Mouse (Mus musculus) C2C12 (cell line): ENCODE measurements around the gene Slc28a2. TPM values are rescaled to one million over a fixed set of nuclear protein-coding genes. Genes with fewer than 3 reads are reported as not detected.
"Not testable (repeated sequence)": the region's sequence is repeated elsewhere in the genome, so short reads cannot be mapped to it uniquely, and the experiment has no call there.

ENCODE experiments used
- H3K27me3 ChIP-seq: one replicate; pipeline ENCODE4 v1.6.1; 2011; ENCODE audit not compliant: control insufficient read depth, insufficient read depth, insufficient read length
- H3K36me3 ChIP-seq: one replicate; pipeline ENCODE4 v1.6.1; 2011; ENCODE audit not compliant: control insufficient read depth, insufficient read depth
- H3K4me3 ChIP-seq: one replicate; pipeline ENCODE4 v1.5.1; 2011; ENCODE audit warnings: mild to moderate bottlenecking, control low read depth; ENCODE audit not compliant: poor library complexity, insufficient read depth, severe bottlenecking
- H3K79me2 ChIP-seq: one replicate; pipeline ENCODE4 v1.6.1; 2011; ENCODE audit not compliant: control insufficient read depth, insufficient read depth
- H3K79me3 ChIP-seq: one replicate; pipeline ENCODE4 v1.6.1; 2011; ENCODE audit warnings: low read depth, control low read depth
- H3ac ChIP-seq: one replicate; pipeline ENCODE3; 2011; ENCODE audit warnings: low read depth; ENCODE audit not compliant: control insufficient read depth, insufficient read length
- CEBPB ChIP-seq: IDR thresholded peaks from one replicate; pipeline ENCODE4 v1.6.1; 2011; ENCODE audit warnings: low read depth, mild to moderate bottlenecking, control low read depth, moderate library complexity
- CTCF ChIP-seq: IDR thresholded peaks from one replicate; pipeline ENCODE4 v1.5.1; 2011; ENCODE audit not compliant: control insufficient read depth, insufficient read depth, insufficient read length
- FOSL1 ChIP-seq: IDR thresholded peaks from one replicate; pipeline ENCODE4 v1.8.0; 2011; ENCODE audit warnings: mild to moderate bottlenecking, low read length; ENCODE audit not compliant: poor library complexity, insufficient read depth, severe bottlenecking
- MAX ChIP-seq: IDR thresholded peaks from one replicate; pipeline ENCODE4 v1.6.1; 2011; ENCODE audit warnings: mild to moderate bottlenecking, control low read depth
- MYOD1 ChIP-seq: IDR thresholded peaks from one replicate; pipeline ENCODE4 v1.6.1; 2011; ENCODE audit warnings: low read depth; ENCODE audit not compliant: control insufficient read depth, insufficient read length
- MYOG ChIP-seq: IDR thresholded peaks from one replicate; pipeline ENCODE4 v1.6.1; 2011; ENCODE audit not compliant: control insufficient read depth, insufficient read length; ENCODE audit errors: extremely low read depth
- USF1 ChIP-seq: IDR thresholded peaks from one replicate; pipeline ENCODE4 v1.6.1; 2011; ENCODE audit warnings: low read depth, mild to moderate bottlenecking, control low read depth, moderate library complexity
- polyA plus RNA-seq: library from polyadenylated mRNA; unstranded; fragments of >200 nt; fragmentation: generic; extraction: Trizol; gene quantifications from one replicate; pipeline ENCODE4 v1.2.1, GENCODE M21; 2012; ENCODE audit warnings: missing spikeins

Gene Slc28a2
- polyA plus RNA-seq, 1 experiment, result 0.01 TPM

DNA sequence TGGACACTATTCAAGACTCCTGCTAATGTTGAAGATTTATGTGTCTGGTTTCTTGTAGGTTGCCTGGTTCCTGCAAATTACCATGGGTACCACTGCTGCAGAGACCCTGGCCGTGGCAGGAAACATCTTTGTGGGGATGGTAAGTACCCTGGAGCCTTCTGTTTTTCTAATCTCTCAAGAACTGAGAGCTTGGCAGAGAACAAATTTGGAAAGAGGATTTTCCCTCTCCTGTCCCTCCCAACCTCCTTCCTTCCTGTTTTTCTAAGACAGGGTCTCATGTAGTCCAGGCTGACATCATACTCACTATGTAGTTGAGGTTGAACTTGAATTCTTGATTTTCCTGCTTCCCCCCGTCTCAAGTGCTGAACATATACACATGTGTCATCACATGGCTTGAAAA is 26.1 kb downstream of the Slc28a2 start:
- H3K36me3 ChIP-seq, result no peaks in the 10 kb centered on the region
- no peaks in the 10 kb centered on the region for H3K79me3 ChIP-seq
- H3ac ChIP-seq, result no peak overlapping the region
- no peaks in the 10 kb centered on the region for H3K79me2 ChIP-seq
- no peak for TF ChIP-seq FOSL1
- TF ChIP-seq CTCF, result no peak
- no peak for TF ChIP-seq MYOD1
- no peak for TF ChIP-seq USF1
- TF ChIP-seq MYOG, result no peak
- TF ChIP-seq CEBPB, result no peak
- no peak for TF ChIP-seq MAX
- no peak overlapping the region for H3K4me3 ChIP-seq
- H3K27me3 ChIP-seq, result no peaks in the 10 kb centered on the region

DNA sequence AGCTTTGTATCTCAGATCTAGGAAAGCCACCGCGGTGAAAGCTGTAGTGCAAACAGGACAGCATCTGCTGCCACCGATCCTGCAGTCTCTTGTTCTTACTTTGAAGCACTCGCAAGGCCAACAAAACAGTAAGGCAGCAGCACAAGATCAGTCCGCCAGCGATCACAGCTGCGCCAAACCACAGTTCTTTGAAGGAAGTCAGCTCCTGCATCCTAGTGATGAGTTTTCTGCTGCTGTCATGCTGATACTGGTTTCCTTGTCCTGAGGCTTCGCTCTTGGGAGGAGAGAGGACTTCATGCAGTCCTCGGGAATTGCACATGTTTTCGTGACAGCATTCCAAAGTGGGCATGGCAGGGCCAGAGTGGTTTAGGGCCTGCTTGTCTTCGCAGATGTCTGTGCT is 40.6 kb downstream of the Slc28a2 start:
- H3K79me3 ChIP-seq, result no peaks in the 10 kb centered on the region
- H3K36me3 ChIP-seq, result no peaks in the 10 kb centered on the region
- TF ChIP-seq MYOD1, result no peak
- no peak for TF ChIP-seq CEBPB
- TF ChIP-seq USF1, result no peak
- no peak for TF ChIP-seq FOSL1
- TF ChIP-seq MAX, result no peak
- TF ChIP-seq MYOG, result no peak
- H3ac ChIP-seq, result no peak overlapping the region
- no peak overlapping the region for H3K4me3 ChIP-seq
- H3K79me2 ChIP-seq, result no peaks in the 10 kb centered on the region
- no peaks in the 10 kb centered on the region for H3K27me3 ChIP-seq

DNA sequence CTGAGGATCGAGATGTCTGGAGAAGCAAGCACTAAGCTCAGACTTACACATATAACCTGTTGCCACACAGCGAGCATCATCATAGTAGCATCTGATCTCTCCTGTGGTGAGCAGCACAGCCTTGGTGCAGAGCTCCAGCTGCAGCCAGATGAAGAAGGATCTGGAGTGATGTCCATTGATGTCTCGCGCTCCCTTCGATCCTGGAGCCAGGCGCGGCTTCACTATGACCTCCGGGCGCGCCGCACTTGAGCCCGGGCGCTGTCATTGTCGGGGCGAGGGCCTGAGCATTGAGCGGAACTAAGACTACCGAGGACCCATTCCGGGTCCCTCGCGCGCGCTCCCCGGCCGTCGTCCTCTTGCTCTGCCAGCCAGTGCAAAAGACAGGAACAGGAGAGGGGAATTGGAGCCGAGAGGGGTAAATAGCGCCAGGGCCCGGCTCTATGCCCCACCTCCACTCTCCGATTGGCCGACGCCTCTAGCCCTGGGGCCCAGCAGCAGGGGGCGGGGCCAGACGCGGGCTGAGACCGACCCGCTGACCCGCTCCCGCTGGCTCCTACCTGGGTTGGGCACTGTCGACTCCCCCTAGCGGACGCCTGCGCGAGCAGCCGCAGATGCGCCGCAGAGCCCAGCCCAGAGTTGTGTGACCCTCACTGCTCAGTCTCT is 41.2 kb downstream of the Slc28a2 start:
- Histone ChIP-seq H3K36me3 (no peaks in the 10 kb centered on the region), H3K79me3 (no peaks in the 10 kb centered on the region), H3K27me3 (no peaks in the 10 kb centered on the region), H3K79me2 (no peaks in the 10 kb centered on the region), H3ac (peak overlapping the region; percentile 52), H3K4me3 (no peak overlapping the region)
- no peak for TF ChIP-seq MAX
- no peak for TF ChIP-seq USF1
- no peak for TF ChIP-seq FOSL1
- TF ChIP-seq CEBPB, result no peak
- TF ChIP-seq CTCF, result peak; percentile 85

DNA sequence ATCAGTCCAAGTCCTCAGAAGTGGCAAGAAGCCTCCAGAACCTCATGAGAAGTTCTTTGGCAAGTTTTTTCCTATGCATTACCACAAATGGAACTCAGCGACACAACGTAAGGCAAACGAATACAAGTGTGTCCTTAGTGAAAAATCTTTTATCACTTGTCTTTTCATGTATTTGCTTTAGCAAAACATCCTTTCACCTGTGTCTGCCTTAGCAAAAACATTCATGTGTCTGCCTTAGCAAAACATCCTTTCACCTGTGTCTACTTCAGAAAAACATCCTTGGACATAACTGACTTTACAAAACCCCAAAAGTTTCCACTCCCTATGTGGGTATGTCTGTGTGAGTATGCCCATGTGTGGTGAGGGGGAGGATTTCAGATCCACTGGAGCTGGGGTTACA is 42.9 kb downstream of the Slc28a2 start:
- H3ac ChIP-seq, result no peak overlapping the region
- no peaks in the 10 kb centered on the region for H3K27me3 ChIP-seq
- H3K79me2 ChIP-seq, result no peaks in the 10 kb centered on the region
- H3K36me3 ChIP-seq, result no peaks in the 10 kb centered on the region
- no peak for TF ChIP-seq USF1
- no peak for TF ChIP-seq MAX
- no peak for TF ChIP-seq MYOG
- no peak for TF ChIP-seq CTCF
- no peak for TF ChIP-seq MYOD1
- TF ChIP-seq CEBPB, result no peak
- no peak for TF ChIP-seq FOSL1
- H3K79me3 ChIP-seq, result no peaks in the 10 kb centered on the region
- no peak overlapping the region for H3K4me3 ChIP-seq

DNA sequence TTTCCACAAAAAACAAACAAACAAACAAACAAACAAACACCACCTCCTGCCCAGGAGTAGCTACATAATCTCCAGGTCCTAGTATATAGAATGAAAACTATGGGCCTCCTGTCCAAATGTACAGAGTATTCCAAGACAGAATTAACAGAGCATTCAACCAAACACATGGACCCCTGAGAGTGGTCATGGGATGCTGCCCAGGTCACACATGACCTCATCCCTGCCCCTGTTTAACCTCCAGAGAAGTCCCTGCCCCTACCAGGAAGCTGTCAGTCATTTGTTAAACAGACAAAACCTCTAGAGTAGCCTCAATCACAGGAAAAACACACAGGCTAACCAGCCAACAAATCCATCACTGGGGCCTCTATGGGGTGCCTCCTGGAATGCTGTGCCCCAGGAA is 50.3 kb downstream of the Slc28a2 start:
- H3ac ChIP-seq, result no peak overlapping the region
- no peak for TF ChIP-seq CTCF
- no peak for TF ChIP-seq MYOG
- TF ChIP-seq MAX, result no peak
- no peak for TF ChIP-seq CEBPB
- no peak for TF ChIP-seq MYOD1
- TF ChIP-seq USF1, result no peak
- no peak for TF ChIP-seq FOSL1
- H3K79me2 ChIP-seq, result no peaks in the 10 kb centered on the region
- H3K36me3 ChIP-seq, result no peaks in the 10 kb centered on the region
- no peak overlapping the region for H3K4me3 ChIP-seq
- H3K27me3 ChIP-seq, result no peaks in the 10 kb centered on the region
- no peaks in the 10 kb centered on the region for H3K79me3 ChIP-seq

DNA sequence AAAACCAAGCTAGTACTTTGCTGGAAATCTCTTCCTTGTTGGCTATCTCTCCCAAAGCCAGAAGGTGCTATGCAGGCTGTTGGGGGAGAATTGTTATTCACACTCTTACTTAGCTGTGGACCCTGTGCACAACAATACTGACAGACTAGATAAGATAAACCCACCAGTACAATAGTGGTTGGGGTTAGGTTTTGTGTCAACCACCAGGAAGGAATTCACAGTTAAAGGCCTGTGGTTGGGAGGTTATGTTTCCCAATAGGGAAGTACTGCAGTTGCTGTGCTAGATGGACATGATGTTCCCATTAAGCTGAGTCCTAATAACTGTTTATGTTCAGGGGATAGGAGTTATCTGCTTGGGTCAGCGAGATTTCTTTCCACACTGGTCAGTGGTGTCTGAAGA is 57.5 kb downstream of the Slc28a2 start:
- not testable (repeated sequence) for H3K27me3 ChIP-seq, H3K4me3 ChIP-seq, H3ac ChIP-seq, H3K79me2 ChIP-seq, H3K36me3 ChIP-seq, H3K79me3 ChIP-seq
